Mouse (Mus musculus) neural tube, embryonic 14.5 days (tissue): ENCODE measurements at regions not wholly inside any gene's neighbourhood (a gene's known extent, or its start where the extent isn't known, plus 50 kb on each side); places are given as distances from the start of the nearest gene placed in this dataset.

Source experiments
- ATAC-seq: fragments of 200-750 bp; cut with Nextera tagmentation; 2 replicates; pipeline ENCODE4 v1.8.0; 2017; ENCODE audit warnings: low read depth, mild to moderate bottlenecking, moderate TSS enrichment, moderate library complexity
- H3K27ac ChIP-seq: fragments of 300-500 bp; sonication (generic); 2 replicates; pipeline ENCODE4 v1.5.1; 2014; ENCODE audit warnings: low read depth, mild to moderate bottlenecking, control low read depth, low read length, moderate library complexity, mixed read lengths
- H3K27me3 ChIP-seq: fragments of 300-500 bp; sonication (generic); 2 replicates; pipeline ENCODE4 v1.6.1; 2014; ENCODE audit warnings: low read length; ENCODE audit not compliant: control insufficient read depth, insufficient read depth
- H3K36me3 ChIP-seq: fragments of 300-500 bp; sonication (generic); 2 replicates; pipeline ENCODE4 v1.6.1; 2014; ENCODE audit warnings: low read length, mixed read lengths; ENCODE audit not compliant: control insufficient read depth, insufficient read depth
- H3K4me1 ChIP-seq: fragments of 300-500 bp; sonication (generic); 2 replicates; pipeline ENCODE4 v1.6.1; 2014; ENCODE audit warnings: low read length; ENCODE audit not compliant: control insufficient read depth, insufficient read depth
- H3K4me2 ChIP-seq: fragments of 300-500 bp; sonication (generic); 2 replicates; pipeline ENCODE4 v1.6.1; 2014; ENCODE audit warnings: mild to moderate bottlenecking, low read depth, low read length, control low read depth
- H3K4me3 ChIP-seq: fragments of 300-500 bp; sonication (generic); 2 replicates; pipeline ENCODE4 v1.5.1; 2014; ENCODE audit warnings: low read depth, low read length, control low read depth, mixed read lengths
- H3K9ac ChIP-seq: fragments of 300-500 bp; sonication (generic); replicated peaks from 2 replicates; pipeline ENCODE4 v1.6.1; 2014; ENCODE audit warnings: low read depth, mild to moderate bottlenecking, control low read depth, low read length, mixed read lengths
- H3K9me3 ChIP-seq: fragments of 300-500 bp; sonication (generic); 2 replicates; pipeline ENCODE4 v1.6.1; 2016; ENCODE audit warnings: low read length; ENCODE audit not compliant: control insufficient read depth
- WGBS: fragments of 180-500 bp; shearing (Covaris S2); extraction: QIAGEN DNeasy Blood & Tissue Kit; methylation state at CpG from one replicate; pipeline ENCODE4 v1.1.7; 2014; 5-methylcytosine and 5-hydroxymethylcytosine counted together

DNA sequence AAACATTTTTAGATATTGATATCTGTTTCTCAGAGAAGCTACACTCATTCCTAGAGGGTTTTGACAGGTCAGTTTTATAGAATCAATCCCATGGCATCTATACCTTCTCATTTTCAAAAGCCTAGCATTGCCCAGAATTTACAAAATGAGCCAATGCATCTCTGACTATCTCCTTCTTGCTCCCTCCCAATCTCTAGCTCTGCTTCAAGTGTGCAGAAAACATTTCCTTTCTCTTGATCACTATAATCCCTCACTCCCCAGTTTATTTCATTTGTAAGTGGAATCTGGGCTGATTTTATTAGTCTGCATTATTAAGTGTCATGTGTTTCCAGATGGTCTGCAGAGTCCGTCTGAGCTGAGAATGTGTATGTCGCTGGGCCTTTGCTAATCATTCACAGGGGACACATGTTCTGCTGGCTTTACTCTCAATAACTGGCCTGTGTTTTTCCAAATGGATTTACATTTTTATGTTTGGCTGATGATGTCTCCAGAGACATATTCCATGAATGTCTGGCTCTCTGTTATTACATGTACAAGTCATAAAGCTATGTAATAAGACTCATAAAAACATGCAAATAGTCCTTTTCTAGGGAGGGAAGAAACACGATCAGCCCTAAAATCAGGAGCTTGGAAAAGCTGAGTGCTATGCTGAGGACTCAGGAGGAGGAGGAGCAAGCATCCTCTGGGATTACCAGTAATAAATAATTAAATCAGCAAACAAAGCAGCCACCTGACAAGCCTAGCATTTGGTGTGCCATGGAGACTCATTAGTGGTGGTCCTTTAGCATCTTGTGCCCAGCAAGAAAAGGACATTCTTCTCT lies 366.0 kb upstream of the Apob start:
- WGBS, result 27% methylated on average over 3 of the region's 3 CpGs
- ATAC-seq, result peak; percentile 90
- peak overlapping the region; percentile 29; the same call in 1 of the 2 replicates for H3K27ac ChIP-seq

DNA sequence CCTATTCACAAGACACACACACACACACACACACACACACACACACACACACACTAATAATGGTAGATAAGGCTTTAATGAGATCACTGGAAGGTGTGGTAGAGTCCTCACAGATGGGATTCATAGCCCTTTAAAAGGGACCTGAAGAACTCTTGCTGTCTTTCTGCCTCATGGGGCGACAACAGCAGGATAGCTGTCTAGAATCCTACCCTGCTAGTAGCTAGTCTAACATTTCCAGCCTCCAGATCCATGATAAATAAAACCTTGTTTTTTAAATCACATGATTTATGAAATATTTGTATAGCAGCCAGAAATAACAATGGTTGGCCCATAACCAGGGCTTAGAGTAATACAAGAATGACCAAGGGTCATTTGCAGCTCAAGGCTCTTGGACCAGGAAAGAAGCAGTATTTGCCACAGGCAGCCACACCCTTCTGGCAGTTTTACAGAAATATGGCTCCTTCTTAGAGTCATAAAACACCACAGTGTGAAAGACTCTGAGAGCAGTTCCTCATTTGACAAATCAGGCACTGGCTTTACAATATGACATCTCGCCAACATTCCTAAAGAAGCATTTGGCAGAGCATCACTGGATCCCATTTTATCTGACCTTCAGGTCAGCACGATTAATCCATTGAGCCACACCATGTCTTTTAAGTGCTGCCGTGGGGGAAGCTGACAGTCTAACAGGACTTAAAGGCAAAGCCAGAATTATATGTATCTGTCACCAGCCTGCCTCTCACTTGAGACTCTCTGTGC lies 340.9 kb upstream of the Apob start:
- ATAC-seq, result no peak; the same call in 1 of the 2 replicates
- H3K9me3 ChIP-seq, result no peaks in the 10 kb centered on the region
- H3K36me3 ChIP-seq, result no peaks in the 10 kb centered on the region
- no peak overlapping the region for H3K4me2 ChIP-seq
- 65% methylated on average over 4 of the region's 4 CpGs for WGBS
- H3K9ac ChIP-seq, result no peak overlapping the region
- H3K4me1 ChIP-seq, result no peaks in the 10 kb centered on the region
- H3K27ac ChIP-seq, result no peak overlapping the region
- no peaks in the 10 kb centered on the region for H3K27me3 ChIP-seq
- H3K4me3 ChIP-seq, result no peak overlapping the region

More for the DNA sequence above, 366.0 kb upstream of the Apob start:
- Histone ChIP-seq H3K27me3 (no peaks in the 10 kb centered on the region), H3K9ac (no peak overlapping the region), H3K9me3 (no peaks in the 10 kb centered on the region), H3K36me3 (no peaks in the 10 kb centered on the region), H3K4me2 (no peak overlapping the region), H3K4me1 (no peaks in the 10 kb centered on the region), H3K4me3 (no peak overlapping the region)

- H3K4me3 ChIP-seq, result no peak overlapping the region
- no peaks in the 10 kb centered on the region for H3K27me3 ChIP-seq
- 52% methylated on average over 4 of the region's 4 CpGs for WGBS
- ATAC-seq, result peak; percentile 60; the same call in 1 of the 2 replicates
- H3K4me2 ChIP-seq, result no peak overlapping the region
- no peaks in the 10 kb centered on the region for H3K36me3 ChIP-seq
- H3K27ac ChIP-seq, result peak overlapping the region; percentile 10; the same call in 1 of the 2 replicates
- H3K9me3 ChIP-seq, result no peaks in the 10 kb centered on the region
- no peaks in the 10 kb centered on the region for H3K4me1 ChIP-seq
- H3K9ac ChIP-seq, result no peak overlapping the region
Measured at GRCm38 (mm10) chr12:7637629-7638028, 339.8 kb upstream of the Apob start.

DNA sequence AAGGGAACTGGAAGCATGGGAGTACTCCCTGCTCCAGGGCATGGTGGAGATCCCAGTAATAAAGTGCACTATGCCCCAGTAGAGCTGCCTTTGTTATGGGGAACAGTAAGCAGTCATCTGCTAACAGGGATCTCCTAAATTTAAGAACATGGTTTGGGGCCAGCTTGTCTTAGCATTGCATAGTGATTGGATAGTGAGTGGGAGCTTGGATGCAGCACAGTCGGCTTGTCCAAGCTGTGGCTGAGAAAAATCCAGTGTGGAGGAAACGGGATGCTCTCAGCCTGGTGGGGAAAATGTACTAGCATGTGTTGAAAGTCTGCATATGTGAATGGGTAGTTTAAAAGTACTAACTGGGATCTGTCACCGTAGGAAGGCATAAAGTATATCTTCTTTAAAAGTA lies 326.6 kb upstream of the Apob start:
- Histone ChIP-seq H3K9ac (no peak overlapping the region), H3K9me3 (no peaks in the 10 kb centered on the region), H3K4me2 (no peak overlapping the region), H3K4me1 (no peaks in the 10 kb centered on the region), H3K4me3 (no peak overlapping the region), H3K27ac (no peak overlapping the region), H3K36me3 (no peaks in the 10 kb centered on the region), H3K27me3 (no peaks in the 10 kb centered on the region)
- ATAC-seq, result no peak
- WGBS, result 99% methylated on average over 3 of the region's 3 CpGs

DNA sequence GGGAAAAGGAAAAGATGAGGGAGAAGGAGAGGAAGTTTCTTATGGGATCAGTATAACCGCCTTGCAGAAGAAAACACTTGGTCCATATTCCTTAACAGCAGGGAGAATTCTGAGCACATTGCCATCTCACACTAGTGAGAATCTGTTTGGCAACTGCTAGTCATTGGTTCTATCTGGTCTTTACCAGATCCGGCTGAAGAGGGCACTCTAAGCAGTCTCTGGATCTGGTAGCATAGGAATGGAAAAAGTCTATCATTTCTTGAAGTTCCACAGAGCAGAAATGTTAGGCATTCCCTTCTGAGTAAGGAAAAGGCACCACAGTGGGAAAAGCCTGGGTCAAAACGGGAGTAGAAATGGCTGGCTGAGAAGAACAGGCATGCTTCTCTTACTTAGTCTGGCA lies 315.4 kb upstream of the Apob start:
- H3K4me1 ChIP-seq, result no peaks in the 10 kb centered on the region
- no peak for ATAC-seq
- no peaks in the 10 kb centered on the region for H3K36me3 ChIP-seq
- no peak overlapping the region for H3K9ac ChIP-seq
- H3K9me3 ChIP-seq, result no peaks in the 10 kb centered on the region
- no peak overlapping the region for H3K4me3 ChIP-seq
- 50% methylated on average over 3 of the region's 3 CpGs for WGBS
- H3K27ac ChIP-seq, result no peak overlapping the region
- H3K27me3 ChIP-seq, result no peaks in the 10 kb centered on the region
- no peak overlapping the region for H3K4me2 ChIP-seq

DNA sequence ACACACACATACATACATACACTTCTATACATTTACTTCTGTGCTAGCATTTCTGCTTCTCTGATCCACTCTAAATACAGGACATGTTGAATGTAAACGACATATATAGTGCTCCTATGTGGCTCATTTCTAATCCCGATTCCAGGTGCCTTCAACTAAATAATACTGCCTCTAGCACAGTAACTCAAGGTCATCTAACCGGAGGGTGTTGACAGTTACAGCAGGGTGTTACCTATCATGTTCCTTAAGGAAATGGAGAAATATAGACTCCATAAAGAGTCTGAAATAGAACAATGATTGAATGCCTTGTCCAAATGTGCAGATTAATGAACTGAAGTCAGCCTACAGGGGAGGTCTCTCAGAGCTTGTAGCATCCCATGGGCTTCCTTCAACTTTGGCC lies 307.3 kb upstream of the Apob start:
- 74% methylated on average over 3 of the region's 3 CpGs for WGBS
- Histone ChIP-seq H3K36me3 (no peaks in the 10 kb centered on the region), H3K4me2 (no peak overlapping the region), H3K4me1 (no peaks in the 10 kb centered on the region), H3K9me3 (no peaks in the 10 kb centered on the region), H3K4me3 (no peak overlapping the region), H3K27me3 (no peaks in the 10 kb centered on the region), H3K27ac (no peak overlapping the region), H3K9ac (no peak overlapping the region)
- ATAC-seq, result no peak

DNA sequence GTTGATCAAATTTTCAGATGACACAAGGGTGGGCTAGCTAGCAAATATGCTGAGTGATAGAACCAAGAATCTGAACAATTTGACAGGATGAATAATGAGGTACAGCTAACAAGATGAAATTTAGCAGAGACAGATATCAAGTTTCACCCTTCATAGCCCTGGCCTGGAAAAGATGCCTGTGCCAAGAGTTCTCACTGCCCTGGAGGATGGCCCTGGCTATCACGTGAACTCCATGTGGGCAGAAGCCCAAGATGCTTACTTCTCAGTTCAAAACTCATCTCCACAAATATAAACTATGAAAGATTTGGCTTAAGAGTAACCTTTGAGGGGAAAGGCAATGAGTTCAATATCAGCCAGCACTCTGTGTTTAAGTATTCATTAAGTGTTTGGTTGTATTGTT lies 306.9 kb upstream of the Apob start:
- WGBS, result 67% methylated on average over 1 of the region's 1 CpGs
- ATAC-seq, result no peak
- Histone ChIP-seq H3K4me1 (no peaks in the 10 kb centered on the region), H3K27ac (no peak overlapping the region), H3K4me2 (no peak overlapping the region), H3K36me3 (no peaks in the 10 kb centered on the region), H3K9ac (no peak overlapping the region), H3K27me3 (no peaks in the 10 kb centered on the region), H3K9me3 (no peaks in the 10 kb centered on the region), H3K4me3 (no peak overlapping the region)

DNA sequence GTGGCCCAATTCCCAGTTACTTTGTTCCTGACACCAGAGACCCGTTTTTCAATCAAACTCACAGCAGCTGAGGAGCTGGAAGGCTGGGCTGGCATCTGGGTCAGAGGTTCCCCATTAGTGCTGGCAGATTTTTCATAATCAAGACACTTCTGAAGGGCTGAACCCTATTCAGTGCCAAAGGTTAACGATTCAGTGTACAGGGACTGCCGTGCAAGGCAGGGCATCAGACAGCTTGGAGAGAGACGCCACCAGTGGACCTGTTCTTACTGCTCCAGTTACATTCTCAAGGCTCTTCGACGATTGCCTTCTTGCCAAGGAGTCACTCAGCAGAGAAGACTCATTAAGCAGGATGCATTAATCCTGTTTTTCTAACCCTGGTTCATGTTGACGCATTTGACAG lies 285.5 kb upstream of the Apob start:
- no peaks in the 10 kb centered on the region for H3K9me3 ChIP-seq
- no peaks in the 10 kb centered on the region for H3K36me3 ChIP-seq
- no peak overlapping the region for H3K9ac ChIP-seq
- 74% methylated on average over 7 of the region's 7 CpGs for WGBS
- no peaks in the 10 kb centered on the region for H3K27me3 ChIP-seq
- no peaks in the 10 kb centered on the region for H3K4me1 ChIP-seq
- no peak overlapping the region for H3K4me3 ChIP-seq
- H3K4me2 ChIP-seq, result no peak overlapping the region
- ATAC-seq, result no peak
- H3K27ac ChIP-seq, result no peak overlapping the region

- WGBS, result 80% methylated on average over 8 of the region's 8 CpGs
- no peaks in the 10 kb centered on the region for H3K4me1 ChIP-seq
- H3K4me3 ChIP-seq, result no peak overlapping the region
- H3K4me2 ChIP-seq, result no peak overlapping the region
- no peak overlapping the region for H3K27ac ChIP-seq
- no peaks in the 10 kb centered on the region for H3K9me3 ChIP-seq
- H3K36me3 ChIP-seq, result no peaks in the 10 kb centered on the region
- 0 out of 2 replicates have a peak, but pooled peaks have one; percentile 11 for ATAC-seq
- H3K27me3 ChIP-seq, result no peaks in the 10 kb centered on the region
- H3K9ac ChIP-seq, result no peak overlapping the region
Measured at GRCm38 (mm10) chr12:7698324-7698944, 279.0 kb upstream of the Apob start.
